Mouse (Mus musculus) MEL (cell line): ENCODE data around the gene Asic3. TPM values are rescaled to one million over a fixed set of nuclear protein-coding genes. Genes with fewer than 3 reads are reported as not detected.

Experiments
- DNase-seq: peaks from one replicate; pipeline ENCODE4 v3.0.0; 2011; ENCODE audit warnings: low read depth, low spot score
- H3K27ac ChIP-seq: 2 replicates; pipeline ENCODE4 v1.5.1; 2012; ENCODE audit warnings: low read depth, mild to moderate bottlenecking, control low read depth, low read length, moderate library complexity; ENCODE audit not compliant: control insufficient read depth
- H3K27me3 ChIP-seq, 2 experiments: fragments of 150-350 bp in 1 of 2; sonication (generic) in 1 of 2; 2 replicates each; pipeline ENCODE4 v1.6.1; 2012; ENCODE audit warnings: low read length in 2 of 2, mild to moderate bottlenecking in 2 of 2, improper control_type of control experiment in 1 of 2, moderate library complexity in 1 of 2; ENCODE audit not compliant: insufficient read depth in 2 of 2, control insufficient read depth in 1 of 2
- H3K36me3 ChIP-seq, 2 experiments: 2 replicates each; pipeline ENCODE4 v1.6.1; 2012 to 2014; ENCODE audit warnings: low read length in 2 of 2, improper control_type of control experiment in 1 of 2, inconsistent platforms in 1 of 2, mild to moderate bottlenecking in 1 of 2; ENCODE audit not compliant: insufficient read depth in 2 of 2, control insufficient read depth in 1 of 2
- H3K4me1 ChIP-seq, 2 experiments: fragments of 150-350 bp in 1 of 2; sonication (generic) in 1 of 2; 2 replicates each; pipeline ENCODE4 v1.6.1; 2012; ENCODE audit warnings: low read length in 2 of 2, improper control_type of control experiment in 1 of 2, mild to moderate bottlenecking in 1 of 2; ENCODE audit not compliant: insufficient read depth in 2 of 2, control insufficient read depth in 1 of 2
- H3K4me3 ChIP-seq, 2 experiments: fragments of 150-350 bp in 1 of 2; sonication (generic) in 1 of 2; 2 replicates each; pipeline ENCODE4 v1.5.1; 2012; ENCODE audit warnings: low read depth in 2 of 2, low read length in 2 of 2, mild to moderate bottlenecking in 2 of 2, moderate library complexity in 2 of 2, control low read depth in 1 of 2, improper control_type of control experiment in 1 of 2; ENCODE audit not compliant: control insufficient read depth in 1 of 2, insufficient read depth in 1 of 2
- H3K79me2 ChIP-seq: 2 replicates; pipeline ENCODE4 v1.6.1; 2012; ENCODE audit warnings: mild to moderate bottlenecking, low read length, moderate library complexity; ENCODE audit not compliant: control insufficient read depth, poor library complexity, insufficient read depth
- H3K9ac ChIP-seq: 2 replicates; pipeline ENCODE4 v1.6.1; 2012; ENCODE audit warnings: low read depth, mild to moderate bottlenecking, control low read depth, low read length, moderate library complexity; ENCODE audit not compliant: control insufficient read depth, poor library complexity, severe bottlenecking
- H3K9me3 ChIP-seq: fragments of 150-350 bp; sonication (generic); replicated peaks from 2 replicates; pipeline ENCODE4 v1.6.1; 2012; ENCODE audit warnings: mild to moderate bottlenecking, low read length, improper control_type of control experiment, moderate library complexity; ENCODE audit not compliant: insufficient read depth
- CHD1 ChIP-seq: IDR thresholded peaks from 2 replicates; pipeline ENCODE4 v1.6.1; 2012; ENCODE audit warnings: low read depth, mild to moderate bottlenecking, inconsistent platforms, low read length, improper control_type of control experiment
- E2F4 ChIP-seq: IDR thresholded peaks from 2 replicates; pipeline ENCODE4 v1.6.1; 2011; ENCODE audit warnings: low read depth, low read length, improper control_type of control experiment, borderline replicate concordance
- MAX ChIP-seq: IDR thresholded peaks from 2 replicates; pipeline ENCODE4 v1.6.1; 2011; ENCODE audit warnings: low read length, improper control_type of control experiment
- MAZ ChIP-seq: IDR thresholded peaks from 2 replicates; pipeline ENCODE4 v1.6.1; 2012; ENCODE audit warnings: low read depth, mild to moderate bottlenecking, inconsistent platforms, low read length, improper control_type of control experiment
- MEF2A ChIP-seq: IDR thresholded peaks from 2 replicates; pipeline ENCODE4 v1.6.1; 2014; ENCODE audit warnings: low read depth, mild to moderate bottlenecking, inconsistent platforms, low read length, improper control_type of control experiment; ENCODE audit not compliant: poor library complexity, insufficient replicate concordance, severe bottlenecking; ENCODE audit errors: extremely low read depth
- MXI1 ChIP-seq: IDR thresholded peaks from 2 replicates; pipeline ENCODE4 v1.6.1; 2011; ENCODE audit warnings: mild to moderate bottlenecking, low read depth, low read length, improper control_type of control experiment
- MYB ChIP-seq: IDR thresholded peaks from 2 replicates; pipeline ENCODE4 v1.6.1; 2011; ENCODE audit warnings: mild to moderate bottlenecking, low read depth, low read length, improper control_type of control experiment
- NRF1 ChIP-seq: IDR thresholded peaks from 2 replicates; pipeline ENCODE4 v1.6.1; 2014; ENCODE audit warnings: low read depth, mild to moderate bottlenecking, inconsistent platforms, low read length, improper control_type of control experiment, moderate library complexity; ENCODE audit not compliant: poor library complexity, insufficient read depth, severe bottlenecking
- POLR2A ChIP-seq, 2 experiments: IDR thresholded peaks; 2 replicates each; pipeline ENCODE4 v1.6.1; 2011 to 2012; ENCODE audit warnings: low read length in 2 of 2, mild to moderate bottlenecking in 2 of 2, control low read depth in 1 of 2, improper control_type of control experiment in 1 of 2, low read depth in 1 of 2, moderate library complexity in 1 of 2; ENCODE audit not compliant: control insufficient read depth in 1 of 2, insufficient read depth in 1 of 2, poor library complexity in 1 of 2
- POLR2AphosphoS2 ChIP-seq: IDR thresholded peaks from 2 replicates; pipeline ENCODE4 v1.6.1; 2011; ENCODE audit warnings: low read length, improper control_type of control experiment
- ZC3H11A ChIP-seq: IDR thresholded peaks from 2 replicates; pipeline ENCODE4 v1.6.1; 2012; ENCODE audit warnings: low read depth, mild to moderate bottlenecking, inconsistent platforms, low read length, improper control_type of control experiment
- ZKSCAN1 ChIP-seq: IDR thresholded peaks from 2 replicates; pipeline ENCODE4 v1.6.1; 2012; ENCODE audit warnings: low read depth, mild to moderate bottlenecking, inconsistent platforms, low read length, improper control_type of control experiment, moderate library complexity
- ZMIZ1 ChIP-seq: IDR thresholded peaks from 2 replicates; pipeline ENCODE4 v1.6.1; 2012; ENCODE audit warnings: low read depth, mild to moderate bottlenecking, inconsistent platforms, low read length, improper control_type of control experiment, moderate library complexity
- polyA plus RNA-seq, 2 experiments: library from polyadenylated mRNA; stranded (reverse) in 1 of 2; unstranded in 1 of 2; fragments of >175 nt in 1 of 2; fragments of >200 nt in 1 of 2; gene quantifications; 2 replicates each; pipeline versions ENCODE4 v1.2.1 to v1.2.4; 2012; ENCODE audit warnings: low replicate concordance in 2 of 2, low read depth in 1 of 2; ENCODE audit not compliant: insufficient read length in 2 of 2, insufficient read depth in 1 of 2, missing spikeins in 1 of 2
- total RNA-seq: library from RNA; depleted of rRNA; stranded (reverse); fragments of 300-350 nt; gene quantifications from 2 replicates; pipeline ENCODE4 v1.2.3, GENCODE M21; 2012

The Asic3 gene
- total and polyA plus RNA-seq, 3 experiments = 0.04 to 0.35 TPM; not detected in 1

DNA sequence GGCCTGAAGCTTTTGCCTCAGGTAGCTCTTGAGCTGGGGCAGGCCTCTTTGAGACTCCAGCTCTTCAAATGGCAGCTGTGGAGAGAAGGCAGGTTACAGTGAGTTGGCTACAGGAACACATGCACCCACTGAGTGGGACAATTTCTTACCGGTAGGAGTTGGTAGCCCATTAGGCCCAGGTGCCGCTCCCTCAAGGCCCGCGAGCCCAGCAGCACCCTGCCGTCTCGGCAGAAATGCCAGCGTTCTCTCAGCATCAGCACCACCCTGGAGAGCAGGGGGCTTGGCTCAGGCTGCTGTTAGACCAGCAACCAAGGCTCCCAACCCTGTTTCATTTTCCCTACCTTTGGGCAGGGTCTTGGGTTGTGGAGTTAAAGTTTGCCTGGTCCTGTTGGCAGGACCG, 28.0 kb downstream of the Asic3 start:
- no peaks in the 10 kb centered on the region for H3K27me3 ChIP-seq
- H3K27ac ChIP-seq = no peak overlapping the region
- H3K36me3 ChIP-seq = peaks cover 0 to 7% of the 10 kb centered on the region in 2 experiments; a peak in 2 of 4 replicates
- H3K9ac ChIP-seq = no peak overlapping the region
- peaks cover 14% of the 10 kb centered on the region for H3K79me2 ChIP-seq
- TF ChIP-seq MAZ (no peak), MYB (no peak), E2F4 (no peak), MXI1 (no peak), ZC3H11A (no peak), POLR2AphosphoS2 (no peak), NRF1 (no peak)
- no peak for DNase-seq
- no peaks in the 10 kb centered on the region for H3K9me3 ChIP-seq
- no peak overlapping the region for H3K4me3 ChIP-seq
- peaks cover 3 to 8% of the 10 kb centered on the region in 2 experiments; a peak in 3 of 4 replicates for H3K4me1 ChIP-seq

DNA sequence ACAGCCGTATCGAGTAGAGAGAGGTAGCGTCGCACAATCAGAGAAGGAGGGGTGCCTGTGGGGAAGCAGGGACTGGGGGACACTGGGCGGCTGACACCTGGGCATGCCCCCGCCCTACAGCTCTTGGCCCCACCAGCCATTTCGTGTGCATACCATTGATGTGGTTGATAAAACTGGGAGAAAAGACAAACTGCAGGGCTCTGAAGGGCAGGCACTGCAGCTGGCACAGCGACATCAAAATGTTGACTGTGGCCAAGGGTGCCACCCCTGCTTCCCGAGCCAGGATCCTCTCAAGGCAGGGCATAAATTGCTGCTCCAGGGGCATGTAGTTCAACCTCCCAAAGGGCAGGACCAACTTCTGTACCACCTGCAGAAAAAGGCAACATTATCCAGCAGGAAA, 28.8 kb downstream of the Asic3 start:
- Histone ChIP-seq H3K9me3 (no peaks in the 10 kb centered on the region), H3K4me1 (peaks cover 5 to 12% of the 10 kb centered on the region in 2 experiments), H3K27ac (no peak overlapping the region), H3K79me2 (peaks cover 14% of the 10 kb centered on the region), H3K36me3 (peaks cover 0 to 10% of the 10 kb centered on the region in 2 experiments; a peak in 3 of 4 replicates), H3K27me3 (no peaks in the 10 kb centered on the region), H3K9ac (no peak overlapping the region), H3K4me3 (no peak overlapping the region)
- DNase-seq = no peak
- TF ChIP-seq ZKSCAN1 (no peak), MEF2A (no peak), MYB (no peak)

- peaks cover 0 to 13% of the 10 kb centered on the region in 2 experiments; a peak in 3 of 4 replicates for H3K36me3 ChIP-seq
- H3K79me2 ChIP-seq = peaks cover 14% of the 10 kb centered on the region
- 0 out of 4 replicates have a peak, but pooled peaks of 1 of the 2 experiments have one; percentile 7 for TF ChIP-seq POLR2A (IDR thresholded peaks at IDR 0.05; ENCODE audit: control insufficient read depth in 1 of 2, insufficient read depth in 1 of 2, low read depth in 1 of 2, low read length in 2 of 2, poor library complexity in 1 of 2)
- TF ChIP-seq ZKSCAN1 = no peak
- no peak for TF ChIP-seq CHD1
- TF ChIP-seq ZMIZ1 = no peak
- TF ChIP-seq MAX = no peak
- no peak for DNase-seq
- no peaks in the 10 kb centered on the region for H3K27me3 ChIP-seq
- H3K27ac ChIP-seq = no peak overlapping the region
- H3K9ac ChIP-seq = no peak overlapping the region
- H3K4me3 ChIP-seq = no peak overlapping the region
- no peaks in the 10 kb centered on the region for H3K9me3 ChIP-seq
- H3K4me1 ChIP-seq = peaks cover 6 to 13% of the 10 kb centered on the region in 2 experiments
Measured at GRCm38 (mm10) chr5:24443204-24443603, 30.0 kb downstream of the Asic3 start.
